Mouse (Mus musculus) lung, embryonic 15.5 days (tissue): Measurements from ENCODE around the gene Zpr1. TPM values are rescaled to one million over a fixed set of nuclear protein-coding genes. Genes with fewer than 3 reads are reported as not detected.

Source experiments
- ATAC-seq: fragments of 200-750 bp; cut with Nextera tagmentation; 2 replicates; pipeline ENCODE4 v1.8.0; 2017; ENCODE audit warnings: moderate number of reproducible peaks, borderline replicate concordance; ENCODE audit not compliant: low FRiP score, low TSS enrichment; ENCODE audit errors: extremely low read depth
- H3K27ac ChIP-seq: fragments of 300-500 bp; sonication (generic); 2 replicates; pipeline ENCODE4 v1.5.1; 2015; ENCODE audit warnings: moderate library complexity, mild to moderate bottlenecking, inconsistent platforms
- H3K27me3 ChIP-seq: fragments of 300-500 bp; sonication (generic); 2 replicates; pipeline ENCODE4 v1.6.1; 2015; ENCODE audit warnings: inconsistent platforms
- H3K36me3 ChIP-seq: fragments of 300-500 bp; sonication (generic); 2 replicates; pipeline ENCODE4 v1.6.1; 2015; ENCODE audit warnings: inconsistent platforms
- H3K4me1 ChIP-seq: fragments of 300-500 bp; sonication (generic); 2 replicates; pipeline ENCODE4 v1.6.1; 2015; ENCODE audit warnings: inconsistent platforms
- H3K4me2 ChIP-seq: fragments of 300-500 bp; sonication (generic); 2 replicates; pipeline ENCODE4 v1.6.1; 2015; ENCODE audit warnings: inconsistent platforms, mild to moderate bottlenecking, moderate library complexity
- H3K4me3 ChIP-seq: fragments of 300-500 bp; sonication (generic); 2 replicates; pipeline ENCODE4 v1.5.1; 2015; ENCODE audit warnings: mild to moderate bottlenecking, inconsistent platforms
- H3K9ac ChIP-seq: fragments of 300-500 bp; sonication (generic); 2 replicates; pipeline ENCODE4 v1.6.1; 2015; ENCODE audit warnings: inconsistent platforms
- H3K9me3 ChIP-seq: fragments of 300-500 bp; sonication (generic); 2 replicates; pipeline ENCODE4 v1.6.1; 2016; ENCODE audit warnings: inconsistent platforms
- WGBS: fragments of 180-500 bp; shearing (Covaris S2); methylation state at CpG from one replicate; pipeline ENCODE4 v1.1.7; 2015; 5-methylcytosine and 5-hydroxymethylcytosine counted together
- polyA plus RNA-seq: library from polyadenylated mRNA; unstranded; fragments of >200 nt; fragmentation: Nextera tagmentation; extraction: Ambion mirVana; gene quantifications from 2 replicates; pipeline ENCODE4 v1.2.1, GENCODE M21; 2015

Zpr1 gene
- polyA plus RNA-seq, 1 experiment from 2014 or later: 53.8 TPM

- H3K36me3 ChIP-seq: no peaks in the 10 kb centered on the region
- H3K9ac ChIP-seq: no peak overlapping the region
- H3K4me2 ChIP-seq: no peak overlapping the region
- H3K4me3 ChIP-seq: no peak overlapping the region
- ATAC-seq: no peak
- peaks cover 27% of the 10 kb centered on the region; the same call in 1 of the 2 replicates for H3K27me3 ChIP-seq
- no peak overlapping the region for H3K27ac ChIP-seq
- H3K4me1 ChIP-seq: peaks cover 6% of the 10 kb centered on the region
- 80% methylated on average over 5 of the region's 5 CpGs for WGBS
- H3K9me3 ChIP-seq: no peaks in the 10 kb centered on the region
These were observed 3.7 kb upstream of the Zpr1 start for GRCm38 (mm10) chr9:46269125-46269524.

- Histone ChIP-seq H3K4me2 (no peak overlapping the region), H3K9me3 (no peaks in the 10 kb centered on the region), H3K4me1 (peaks cover 11% of the 10 kb centered on the region), H3K4me3 (no peak overlapping the region), H3K9ac (no peak overlapping the region), H3K27ac (no peak overlapping the region), H3K36me3 (peaks cover 15% of the 10 kb centered on the region; the same call in 1 of the 2 replicates), H3K27me3 (peaks cover 27% of the 10 kb centered on the region; the same call in 1 of the 2 replicates)
- ATAC-seq: no peak
- 90% methylated on average over 4 of the region's 4 CpGs for WGBS
These were observed 2.1 kb upstream of the Zpr1 start for GRCm38 (mm10) chr9:46270782-46271181.

- H3K4me2 ChIP-seq: no peak overlapping the region
- H3K27me3 ChIP-seq: peaks cover 27% of the 10 kb centered on the region; the same call in 1 of the 2 replicates
- H3K36me3 ChIP-seq: peaks cover 28% of the 10 kb centered on the region
- WGBS: 77% methylated on average over 9 of the region's 9 CpGs
- H3K27ac ChIP-seq: no peak overlapping the region
- H3K4me1 ChIP-seq: peaks cover 11% of the 10 kb centered on the region
- no peak overlapping the region for H3K9ac ChIP-seq
- no peak for ATAC-seq
- no peak overlapping the region for H3K4me3 ChIP-seq
- no peaks in the 10 kb centered on the region for H3K9me3 ChIP-seq
These were observed 794 bp upstream of the Zpr1 start for GRCm38 (mm10) chr9:46272070-46272469.

GRCm38 (mm10) chr9:46274494-46274893, 1.6 kb downstream of the Zpr1 start:
- H3K9me3 ChIP-seq: no peaks in the 10 kb centered on the region
- no peak for ATAC-seq
- H3K27me3 ChIP-seq: peaks cover 24% of the 10 kb centered on the region; the same call in 1 of the 2 replicates
- WGBS: 81% methylated on average over 9 of the region's 9 CpGs
- no peak overlapping the region for H3K9ac ChIP-seq
- H3K4me3 ChIP-seq: no peak overlapping the region
- H3K27ac ChIP-seq: no peak overlapping the region
- H3K4me2 ChIP-seq: no peak overlapping the region
- peaks cover 11% of the 10 kb centered on the region for H3K4me1 ChIP-seq
- H3K36me3 ChIP-seq: peaks cover 44% of the 10 kb centered on the region

GRCm38 (mm10) chr9:46282631-46283436, 10.0 kb downstream of the Zpr1 start, which contains the start of gene Bud13:
Bud13 (plus strand) TSS chr9:46283008.
- Histone ChIP-seq H3K36me3 (peaks cover 50% of the 10 kb centered on the region), H3K27me3 (no peaks in the 10 kb centered on the region), H3K9me3 (no peaks in the 10 kb centered on the region), H3K4me3 (peak within 1 kb of the TSS; percentile 78), H3K4me1 (peaks cover 14% of the 10 kb centered on the region), H3K4me2 (peak within 1 kb of the TSS; percentile 78), H3K27ac (peak within 1 kb of the TSS; percentile 94), H3K9ac (peak within 1 kb of the TSS; percentile 81)
- under 1% methylated on average over 55 of the region's 55 CpGs for WGBS
- ATAC-seq: peak; percentile 90

- Histone ChIP-seq H3K9me3 (no peaks in the 10 kb centered on the region), H3K36me3 (peaks cover 53% of the 10 kb centered on the region), H3K4me2 (no peak overlapping the region), H3K9ac (no peak overlapping the region), H3K4me3 (no peak overlapping the region), H3K27me3 (no peaks in the 10 kb centered on the region), H3K4me1 (no peaks in the 10 kb centered on the region), H3K27ac (no peak overlapping the region)
- 83% methylated on average over 4 of the region's 4 CpGs for WGBS
- no peak for ATAC-seq
These were observed 25.5 kb downstream of the Zpr1 start for GRCm38 (mm10) chr9:46298381-46298780.

GRCm38 (mm10) chr9:46302142-46302541, 29.3 kb downstream of the Zpr1 start:
- Histone ChIP-seq H3K9me3 (no peaks in the 10 kb centered on the region), H3K4me2 (no peak overlapping the region), H3K36me3 (peaks cover 27% of the 10 kb centered on the region), H3K4me1 (no peaks in the 10 kb centered on the region), H3K9ac (no peak overlapping the region), H3K27me3 (no peaks in the 10 kb centered on the region), H3K4me3 (no peak overlapping the region), H3K27ac (no peak overlapping the region)
- 8% methylated on average over 2 of the region's 2 CpGs for WGBS
- no peak for ATAC-seq

- no peak overlapping the region for H3K4me2 ChIP-seq
- ATAC-seq: no peak
- no peak overlapping the region for H3K4me3 ChIP-seq
- no peaks in the 10 kb centered on the region for H3K27me3 ChIP-seq
- no peaks in the 10 kb centered on the region for H3K36me3 ChIP-seq
- no peak overlapping the region for H3K27ac ChIP-seq
- WGBS: 11% methylated on average over 7 of the region's 7 CpGs
- H3K9ac ChIP-seq: no peak overlapping the region
- H3K4me1 ChIP-seq: no peaks in the 10 kb centered on the region
- H3K9me3 ChIP-seq: no peaks in the 10 kb centered on the region
These were observed 36.3 kb downstream of the Zpr1 start for GRCm38 (mm10) chr9:46309121-46309520.

- Histone ChIP-seq H3K27ac (no peak overlapping the region), H3K4me3 (no peak overlapping the region), H3K9me3 (no peaks in the 10 kb centered on the region), H3K36me3 (no peaks in the 10 kb centered on the region), H3K4me1 (no peaks in the 10 kb centered on the region), H3K9ac (no peak overlapping the region), H3K27me3 (no peaks in the 10 kb centered on the region), H3K4me2 (no peak overlapping the region)
- 5% methylated on average over 4 of the region's 4 CpGs for WGBS
- ATAC-seq: peak; percentile 63; the same call in 1 of the 2 replicates
These were observed 41.6 kb downstream of the Zpr1 start for GRCm38 (mm10) chr9:46314507-46314906.

GRCm38 (mm10) chr9:46314921-46315320, 42.1 kb downstream of the Zpr1 start:
- no peak overlapping the region for H3K4me3 ChIP-seq
- no peak overlapping the region for H3K9ac ChIP-seq
- H3K9me3 ChIP-seq: no peaks in the 10 kb centered on the region
- WGBS: 42% methylated on average over 2 of the region's 2 CpGs
- no peak overlapping the region for H3K4me2 ChIP-seq
- no peaks in the 10 kb centered on the region for H3K27me3 ChIP-seq
- no peak overlapping the region for H3K27ac ChIP-seq
- no peak for ATAC-seq
- no peaks in the 10 kb centered on the region for H3K4me1 ChIP-seq
- no peaks in the 10 kb centered on the region for H3K36me3 ChIP-seq

- 61% methylated on average over 11 of the region's 11 CpGs for WGBS
These were observed 43.0 kb downstream of the Zpr1 start for GRCm38 (mm10) chr9:46315807-46316365.

GRCm38 (mm10) chr9:46316388-46316787, 43.5 kb downstream of the Zpr1 start:
- H3K4me2 ChIP-seq: no peak overlapping the region
- no peaks in the 10 kb centered on the region for H3K4me1 ChIP-seq
- no peak overlapping the region for H3K9ac ChIP-seq
- no peak for ATAC-seq
- H3K4me3 ChIP-seq: no peak overlapping the region
- WGBS: 35% methylated on average over 5 of the region's 5 CpGs
- H3K9me3 ChIP-seq: no peaks in the 10 kb centered on the region
- H3K27me3 ChIP-seq: no peaks in the 10 kb centered on the region
- H3K27ac ChIP-seq: no peak overlapping the region
- no peaks in the 10 kb centered on the region for H3K36me3 ChIP-seq

More at GRCm38 (mm10) chr9:46315807-46316365, 43.0 kb downstream of the Zpr1 start:
- Histone ChIP-seq H3K4me2 (no peak overlapping the region), H3K9me3 (no peaks in the 10 kb centered on the region), H3K4me1 (no peaks in the 10 kb centered on the region), H3K27me3 (no peaks in the 10 kb centered on the region), H3K27ac (no peak overlapping the region), H3K36me3 (no peaks in the 10 kb centered on the region), H3K4me3 (no peak overlapping the region), H3K9ac (no peak overlapping the region)
- no peak for ATAC-seq
